Mouse (Mus musculus): ENCODE results near the gene Syna. TPM values are rescaled to one million over a fixed set of nuclear protein-coding genes. Genes with fewer than 3 reads are reported as not detected.

Gene Syna
- total RNA-seq, 2 experiments from 2014 or later = 6.3 to 7.2 TPM

GRCm38 (mm10) chr5:134568030-134568429, 8.1 kb upstream of the Syna start:
- DNase-seq (ENCODE audit: low spot score in 2 of 2) = no peak

GRCm38 (mm10) chr5:134567445-134567844, 7.5 kb upstream of the Syna start:
- DNase-seq (ENCODE audit: low spot score in 2 of 2) = no peak

- DNase-seq (ENCODE audit: low spot score in 2 of 2) = no peak
Observed at GRCm38 (mm10) chr5:134565696-134566095, 5.7 kb upstream of the Syna start.

- DNase-seq (ENCODE audit: low spot score in 2 of 2) = no peak
Observed at GRCm38 (mm10) chr5:134564272-134564671, 4.3 kb upstream of the Syna start.

- DNase-seq (ENCODE audit: low spot score in 2 of 2) = no peak
Observed at GRCm38 (mm10) chr5:134560450-134561171, 640 bp upstream of the Syna start.

- DNase-seq (ENCODE audit: low spot score in 2 of 2) = peak; percentile 59 to 71
Observed at GRCm38 (mm10) chr5:134555463-134556164, 4.4 kb downstream of the Syna start.

GRCm38 (mm10) chr5:134553951-134554546, 5.9 kb downstream of the Syna start:
- no peak for DNase-seq (ENCODE audit: low spot score in 2 of 2)

GRCm38 (mm10) chr5:134552110-134552972, 7.6 kb downstream of the Syna start, which contains the start of gene Clip2:
TSS of gene Clip2 (minus strand) at chr5:134552434.
- peak; percentile 99 to 100 for DNase-seq (ENCODE audit: low spot score in 2 of 2)

GRCm38 (mm10) chr5:134551233-134552109, 8.5 kb downstream of the Syna start:
- peak; percentile 66 to 70 for DNase-seq (ENCODE audit: low spot score in 2 of 2)

- DNase-seq (ENCODE audit: low spot score in 2 of 2) = no peak
Observed at GRCm38 (mm10) chr5:134550836-134551232, 9.1 kb downstream of the Syna start.

GRCm38 (mm10) chr5:134549640-134550168, 10.3 kb downstream of the Syna start:
- no peak for DNase-seq (ENCODE audit: low spot score in 2 of 2)

- DNase-seq (ENCODE audit: low spot score in 2 of 2) = no peak
Observed at GRCm38 (mm10) chr5:134548306-134548705, 11.7 kb downstream of the Syna start.

GRCm38 (mm10) chr5:134546790-134547189, 13.2 kb downstream of the Syna start:
- DNase-seq (ENCODE audit: low spot score in 2 of 2) = no peak

GRCm38 (mm10) chr5:134545242-134545629, 14.7 kb downstream of the Syna start:
- DNase-seq (ENCODE audit: low spot score in 2 of 2) = no peak

GRCm38 (mm10) chr5:134544516-134545241, 15.3 kb downstream of the Syna start:
- DNase-seq (ENCODE audit: low spot score in 2 of 2) = no peak

- DNase-seq (ENCODE audit: low spot score in 2 of 2) = no peak
Observed at GRCm38 (mm10) chr5:134541640-134542039, 18.3 kb downstream of the Syna start.

GRCm38 (mm10) chr5:134540881-134541280, 19.1 kb downstream of the Syna start:
- DNase-seq (ENCODE audit: low spot score in 2 of 2) = no peak

GRCm38 (mm10) chr5:134539891-134540290, 20.1 kb downstream of the Syna start:
- DNase-seq (ENCODE audit: low spot score in 2 of 2) = peak in 1 of 2 experiments; percentile 68

GRCm38 (mm10) chr5:134536036-134536435, 23.9 kb downstream of the Syna start:
- DNase-seq (ENCODE audit: low spot score in 2 of 2) = no peak

Measured in layer of hippocampus, postnatal 14 days (tissue).